Mouse (Mus musculus) forebrain, embryonic 15.5 days (tissue): ENCODE results near the gene Slc25a39. TPM values are rescaled to one million over a fixed set of nuclear protein-coding genes. Genes with fewer than 3 reads are reported as not detected.
A peak's percentile ranks its signal among the peaks of the same experiment; 100 is the strongest.

Experiments
- ATAC-seq: fragments of 200-750 bp; cut with Nextera tagmentation; replicated peaks from 2 replicates; pipeline ENCODE4 v1.8.0; 2017; ENCODE audit warnings: mild to moderate bottlenecking, moderate TSS enrichment, moderate library complexity
- H3K27ac ChIP-seq: fragments of 300-500 bp; sonication (generic); replicated peaks from 2 replicates; pipeline ENCODE4 v1.5.1; 2015; ENCODE audit warnings: mild to moderate bottlenecking, inconsistent platforms
- H3K27me3 ChIP-seq: fragments of 300-500 bp; sonication (generic); 2 replicates; pipeline ENCODE4 v1.6.1; 2015; ENCODE audit warnings: inconsistent platforms
- H3K36me3 ChIP-seq: fragments of 300-500 bp; sonication (generic); 2 replicates; pipeline ENCODE4 v1.6.1; 2015; ENCODE audit warnings: mild to moderate bottlenecking, inconsistent platforms
- H3K4me1 ChIP-seq: fragments of 300-500 bp; sonication (generic); 2 replicates; pipeline ENCODE4 v1.6.1; 2015; ENCODE audit warnings: inconsistent platforms
- H3K4me2 ChIP-seq: fragments of 300-500 bp; sonication (generic); replicated peaks from 2 replicates; pipeline ENCODE4 v1.6.1; 2015; ENCODE audit warnings: mild to moderate bottlenecking, inconsistent platforms
- H3K4me3 ChIP-seq: fragments of 300-500 bp; sonication (generic); 2 replicates; pipeline ENCODE4 v1.5.1; 2015; ENCODE audit warnings: mild to moderate bottlenecking, inconsistent platforms
- H3K9ac ChIP-seq: fragments of 300-500 bp; sonication (generic); replicated peaks from 2 replicates; pipeline ENCODE4 v1.6.1; 2015; ENCODE audit warnings: mild to moderate bottlenecking, inconsistent platforms
- H3K9me3 ChIP-seq: fragments of 300-500 bp; sonication (generic); 2 replicates; pipeline ENCODE4 v1.6.1; 2016; ENCODE audit warnings: inconsistent platforms
- whole genome bisulfite sequencing: fragments of 180-500 bp; shearing (Covaris S2); methylation state at CpG from one replicate; pipeline ENCODE4 v1.1.7; 2015; ENCODE audit warnings: mixed read lengths; 5-methylcytosine and 5-hydroxymethylcytosine counted together
- polyA plus RNA-seq: library from polyadenylated mRNA; unstranded; fragments of >200 nt; fragmentation: Nextera tagmentation; extraction: Ambion mirVana; gene quantifications from 2 replicates; pipeline ENCODE4 v1.2.1, GENCODE M21; 2015

Slc25a39 gene
- polyA plus RNA-seq, 1 experiment from 2014 or later, result 144 TPM

GRCm38 (mm10) chr11:102406900-102407833 is 579 bp downstream of the Slc25a39 start:
- H3K9me3 ChIP-seq, result no peaks in the 10 kb centered on the region
- ATAC-seq, result peak; percentile 66
- under 1% methylated on average over 85 of the region's 85 CpGs for WGBS

GRCm38 (mm10) chr11:102406401-102406800 is 1.3 kb downstream of the Slc25a39 start:
- no peak for ATAC-seq
- H3K27ac ChIP-seq, result no peak overlapping the region
- WGBS, result 11% methylated on average over 3 of the region's 3 CpGs
- H3K4me2 ChIP-seq, result peak overlapping the region; percentile 96
- H3K36me3 ChIP-seq, result peaks cover 31% of the 10 kb centered on the region
- H3K9me3 ChIP-seq, result no peaks in the 10 kb centered on the region
- H3K9ac ChIP-seq, result peak overlapping the region; percentile 89
- peak overlapping the region; percentile 89 for H3K4me3 ChIP-seq
- H3K27me3 ChIP-seq, result no peaks in the 10 kb centered on the region
- H3K4me1 ChIP-seq, result peaks cover 40% of the 10 kb centered on the region

More at GRCm38 (mm10) chr11:102406900-102407833, 579 bp downstream of the Slc25a39 start:
- peak overlapping the region; percentile 86 for H3K27ac ChIP-seq
- H3K4me1 ChIP-seq, result peaks cover 43% of the 10 kb centered on the region
- peaks cover 24% of the 10 kb centered on the region for H3K36me3 ChIP-seq
- H3K9ac ChIP-seq, result peak overlapping the region; percentile 89
- H3K27me3 ChIP-seq, result no peaks in the 10 kb centered on the region
- H3K4me2 ChIP-seq, result peak overlapping the region; percentile 96
- H3K4me3 ChIP-seq, result peak overlapping the region; percentile 89

- Histone ChIP-seq H3K4me2 (peak overlapping the region; percentile 96; the same call in 1 of the 2 replicates), H3K4me1 (peaks cover 39% of the 10 kb centered on the region), H3K9me3 (no peaks in the 10 kb centered on the region), H3K36me3 (peaks cover 38% of the 10 kb centered on the region), H3K27ac (no peak overlapping the region), H3K27me3 (no peaks in the 10 kb centered on the region), H3K9ac (0 out of 2 replicates have a peak overlapping the region, but pooled peaks have one; percentile 89), H3K4me3 (peak overlapping the region; percentile 89)
- 87% methylated on average over 11 of the region's 11 CpGs for WGBS
- ATAC-seq, result no peak
Measured at GRCm38 (mm10) chr11:102405544-102406285, 2.0 kb downstream of the Slc25a39 start.

- Histone ChIP-seq H3K4me1 (peaks cover 46% of the 10 kb centered on the region), H3K27ac (no peak overlapping the region), H3K36me3 (peaks cover 51% of the 10 kb centered on the region), H3K27me3 (0 out of 2 replicates have a peak, but pooled peaks cover 5% of the 10 kb centered on the region), H3K4me3 (no peak overlapping the region), H3K4me2 (no peak overlapping the region), H3K9ac (no peak overlapping the region), H3K9me3 (no peaks in the 10 kb centered on the region)
- WGBS, result 88% methylated on average over 18 of the region's 18 CpGs
- no peak for ATAC-seq
Measured at GRCm38 (mm10) chr11:102404161-102405010, 3.4 kb downstream of the Slc25a39 start.

- H3K27ac ChIP-seq, result no peak overlapping the region
- peaks cover 45% of the 10 kb centered on the region for H3K4me1 ChIP-seq
- H3K4me3 ChIP-seq, result no peak overlapping the region
- H3K27me3 ChIP-seq, result 0 out of 2 replicates have a peak, but pooled peaks cover 6% of the 10 kb centered on the region
- ATAC-seq, result no peak
- WGBS, result 94% methylated on average over 11 of the region's 11 CpGs
- H3K36me3 ChIP-seq, result peaks cover 57% of the 10 kb centered on the region
- no peak overlapping the region for H3K9ac ChIP-seq
- no peak overlapping the region for H3K4me2 ChIP-seq
- no peaks in the 10 kb centered on the region for H3K9me3 ChIP-seq
Measured at GRCm38 (mm10) chr11:102403657-102404056, 4.1 kb downstream of the Slc25a39 start.

GRCm38 (mm10) chr11:102401898-102402500 is 5.7 kb downstream of the Slc25a39 start:
- no peak overlapping the region for H3K27ac ChIP-seq
- no peak for ATAC-seq

GRCm38 (mm10) chr11:102400513-102401084 is 7.1 kb downstream of the Slc25a39 start:
- peaks cover 51% of the 10 kb centered on the region for H3K4me1 ChIP-seq
- no peak overlapping the region for H3K4me3 ChIP-seq
- WGBS, result 31% methylated on average over 12 of the region's 12 CpGs
- H3K36me3 ChIP-seq, result peaks cover 64% of the 10 kb centered on the region
- H3K27me3 ChIP-seq, result 0 out of 2 replicates have a peak, but pooled peaks cover 6% of the 10 kb centered on the region
- H3K4me2 ChIP-seq, result no peak overlapping the region
- H3K9ac ChIP-seq, result no peak overlapping the region
- ATAC-seq, result no peak; the same call in 1 of the 2 replicates
- H3K9me3 ChIP-seq, result no peaks in the 10 kb centered on the region
- H3K27ac ChIP-seq, result no peak overlapping the region

More at GRCm38 (mm10) chr11:102401898-102402500, 5.7 kb downstream of the Slc25a39 start:
- H3K4me2 ChIP-seq, result no peak overlapping the region
- H3K9ac ChIP-seq, result no peak overlapping the region
- no peaks in the 10 kb centered on the region for H3K9me3 ChIP-seq
- no peak overlapping the region for H3K4me3 ChIP-seq
- WGBS, result 54% methylated on average over 12 of the region's 12 CpGs
- peaks cover 51% of the 10 kb centered on the region for H3K4me1 ChIP-seq
- H3K27me3 ChIP-seq, result 0 out of 2 replicates have a peak, but pooled peaks cover 6% of the 10 kb centered on the region
- peaks cover 64% of the 10 kb centered on the region for H3K36me3 ChIP-seq

GRCm38 (mm10) chr11:102399610-102400072 is 8.1 kb downstream of the Slc25a39 start:
- Histone ChIP-seq H3K27ac (0 out of 2 replicates have a peak overlapping the region, but pooled peaks have one; percentile 2), H3K27me3 (0 out of 2 replicates have a peak, but pooled peaks cover 6% of the 10 kb centered on the region), H3K4me1 (peaks cover 53% of the 10 kb centered on the region), H3K4me2 (no peak overlapping the region), H3K4me3 (no peak overlapping the region), H3K9ac (no peak overlapping the region), H3K36me3 (peaks cover 63% of the 10 kb centered on the region), H3K9me3 (no peaks in the 10 kb centered on the region)
- 5% methylated on average over 34 of the region's 34 CpGs for WGBS
- ATAC-seq, result no peak

GRCm38 (mm10) chr11:102399107-102399506 is 8.6 kb downstream of the Slc25a39 start:
- Histone ChIP-seq H3K4me2 (no peak overlapping the region), H3K27ac (no peak overlapping the region), H3K36me3 (peaks cover 57% of the 10 kb centered on the region), H3K4me1 (peaks cover 55% of the 10 kb centered on the region), H3K9me3 (no peaks in the 10 kb centered on the region), H3K4me3 (no peak overlapping the region), H3K9ac (0 out of 2 replicates have a peak overlapping the region, but pooled peaks have one; percentile 27), H3K27me3 (0 out of 2 replicates have a peak, but pooled peaks cover 6% of the 10 kb centered on the region)
- WGBS, result 24% methylated on average over 15 of the region's 15 CpGs
- ATAC-seq, result no peak

GRCm38 (mm10) chr11:102398007-102398825 is 9.5 kb downstream of the Slc25a39 start:
- H3K4me2 ChIP-seq, result no peak overlapping the region
- peaks cover 60% of the 10 kb centered on the region for H3K4me1 ChIP-seq
- no peak overlapping the region for H3K9ac ChIP-seq
- H3K27me3 ChIP-seq, result 0 out of 2 replicates have a peak, but pooled peaks cover 6% of the 10 kb centered on the region
- H3K27ac ChIP-seq, result no peak overlapping the region
- WGBS, result 80% methylated on average over 20 of the region's 20 CpGs
- H3K9me3 ChIP-seq, result no peaks in the 10 kb centered on the region
- H3K4me3 ChIP-seq, result no peak overlapping the region
- H3K36me3 ChIP-seq, result peaks cover 50% of the 10 kb centered on the region
- ATAC-seq, result no peak
